Mouse (Mus musculus): Measurements from ENCODE around the gene Stil. TPM values are rescaled to one million over a fixed set of nuclear protein-coding genes. Genes with fewer than 3 reads are reported as not detected.

The Stil gene
- polyA plus RNA-seq, 1 experiment: 8.1 TPM

GRCm38 (mm10) chr4:114970736-114971135 is 29.2 kb upstream of the Stil start:
- no peak overlapping the region for H3K27ac ChIP-seq (ENCODE audit: control insufficient read depth, insufficient read depth, low read length)
- no peaks in the 10 kb centered on the region for H3K4me1 ChIP-seq (replicated peaks; ENCODE audit: control insufficient read depth, insufficient read depth, low read length)
- H3K27me3 ChIP-seq (ENCODE audit: control insufficient read depth, insufficient read depth, low read length): no peaks in the 10 kb centered on the region
- no peak for TF ChIP-seq POLR2A (IDR thresholded peaks at IDR 0.05; ENCODE audit: control insufficient read depth, extremely low read depth, insufficient read depth, low read length, poor library complexity)
- no peak for TF ChIP-seq CTCF (IDR thresholded peaks at IDR 0.05; ENCODE audit: borderline replicate concordance, control insufficient read depth, extremely low read depth, insufficient read depth, low read length, poor library complexity)
- 94% methylated on average over 5 of the region's 5 CpGs for WGBS
- H3K36me3 ChIP-seq (ENCODE audit: control insufficient read depth, insufficient read depth, low read length): peaks cover 19% of the 10 kb centered on the region
- H3K4me3 ChIP-seq (ENCODE audit: control insufficient read depth, insufficient read depth, low read length): no peak overlapping the region
- no peak for DNase-seq

GRCm38 (mm10) chr4:114973229-114973740 is 26.7 kb upstream of the Stil start:
- peaks cover 6% of the 10 kb centered on the region for H3K36me3 ChIP-seq (ENCODE audit: control insufficient read depth, insufficient read depth, low read length)
- no peak overlapping the region for H3K4me3 ChIP-seq (ENCODE audit: control insufficient read depth, insufficient read depth, low read length)
- no peak for DNase-seq
- TF ChIP-seq POLR2A (IDR thresholded peaks at IDR 0.05; ENCODE audit: control insufficient read depth, extremely low read depth, insufficient read depth, low read length, poor library complexity): no peak
- H3K27me3 ChIP-seq (ENCODE audit: control insufficient read depth, insufficient read depth, low read length): no peaks in the 10 kb centered on the region
- no peaks in the 10 kb centered on the region for H3K4me1 ChIP-seq (replicated peaks; ENCODE audit: control insufficient read depth, insufficient read depth, low read length)
- 95% methylated on average over 1 of the region's 1 CpGs for WGBS
- no peak overlapping the region for H3K27ac ChIP-seq (ENCODE audit: control insufficient read depth, insufficient read depth, low read length)

- Histone ChIP-seq H3K27ac (ENCODE audit: control insufficient read depth, insufficient read depth, low read length) (no peak overlapping the region), H3K4me3 (ENCODE audit: control insufficient read depth, insufficient read depth, low read length) (no peak overlapping the region), H3K4me1 (replicated peaks; ENCODE audit: control insufficient read depth, insufficient read depth, low read length) (no peaks in the 10 kb centered on the region; the same call in 1 of the 2 replicates), H3K27me3 (ENCODE audit: control insufficient read depth, insufficient read depth, low read length) (no peaks in the 10 kb centered on the region), H3K36me3 (ENCODE audit: control insufficient read depth, insufficient read depth, low read length) (no peaks in the 10 kb centered on the region)
- WGBS: 76% methylated on average over 1 of the region's 1 CpGs
- TF ChIP-seq POLR2A (IDR thresholded peaks at IDR 0.05; ENCODE audit: control insufficient read depth, extremely low read depth, insufficient read depth, low read length, poor library complexity): no peak
- TF ChIP-seq CTCF (IDR thresholded peaks at IDR 0.05; ENCODE audit: borderline replicate concordance, control insufficient read depth, extremely low read depth, insufficient read depth, low read length, poor library complexity): no peak
- DNase-seq: no peak
Observed at GRCm38 (mm10) chr4:114982619-114983018, 17.3 kb upstream of the Stil start.

- H3K27me3 ChIP-seq (ENCODE audit: control insufficient read depth, insufficient read depth, low read length): no peaks in the 10 kb centered on the region
- TF ChIP-seq CTCF (IDR thresholded peaks at IDR 0.05; ENCODE audit: borderline replicate concordance, control insufficient read depth, extremely low read depth, insufficient read depth, low read length, poor library complexity): no peak
- no peak for TF ChIP-seq POLR2A (IDR thresholded peaks at IDR 0.05; ENCODE audit: control insufficient read depth, extremely low read depth, insufficient read depth, low read length, poor library complexity)
- WGBS: 89% methylated on average over 1 of the region's 1 CpGs
- no peak overlapping the region for H3K4me3 ChIP-seq (ENCODE audit: control insufficient read depth, insufficient read depth, low read length)
- no peaks in the 10 kb centered on the region; the same call in 1 of the 2 replicates for H3K4me1 ChIP-seq (replicated peaks; ENCODE audit: control insufficient read depth, insufficient read depth, low read length)
- DNase-seq: no peak
- no peak overlapping the region for H3K27ac ChIP-seq (ENCODE audit: control insufficient read depth, insufficient read depth, low read length)
- H3K36me3 ChIP-seq (ENCODE audit: control insufficient read depth, insufficient read depth, low read length): no peaks in the 10 kb centered on the region
Observed at GRCm38 (mm10) chr4:114983020-114983419, 16.9 kb upstream of the Stil start.

- H3K4me3 ChIP-seq (ENCODE audit: control insufficient read depth, insufficient read depth, low read length): peak overlapping the region; percentile 95
- TF ChIP-seq POLR2A (IDR thresholded peaks at IDR 0.05; ENCODE audit: control insufficient read depth, extremely low read depth, insufficient read depth, low read length, poor library complexity) (no peak), CTCF (IDR thresholded peaks at IDR 0.05; ENCODE audit: borderline replicate concordance, control insufficient read depth, extremely low read depth, insufficient read depth, low read length, poor library complexity) (no peak)
- no peaks in the 10 kb centered on the region for H3K36me3 ChIP-seq (ENCODE audit: control insufficient read depth, insufficient read depth, low read length)
- WGBS: under 1% methylated on average over 8 of the region's 8 CpGs
- H3K27ac ChIP-seq (ENCODE audit: control insufficient read depth, insufficient read depth, low read length): peak overlapping the region; percentile 82
- no peaks in the 10 kb centered on the region for H3K27me3 ChIP-seq (ENCODE audit: control insufficient read depth, insufficient read depth, low read length)
- H3K4me1 ChIP-seq (replicated peaks; ENCODE audit: control insufficient read depth, insufficient read depth, low read length): no peaks in the 10 kb centered on the region; the same call in 1 of the 2 replicates
- DNase-seq: peak; percentile 15
Observed at GRCm38 (mm10) chr4:114986211-114986590, 13.8 kb upstream of the Stil start.

- WGBS: under 1% methylated on average over 93 of the region's 93 CpGs
- peak; percentile 67 for TF ChIP-seq POLR2A (IDR thresholded peaks at IDR 0.05; ENCODE audit: control insufficient read depth, extremely low read depth, insufficient read depth, low read length, poor library complexity)
- TF ChIP-seq CTCF (IDR thresholded peaks at IDR 0.05; ENCODE audit: borderline replicate concordance, control insufficient read depth, extremely low read depth, insufficient read depth, low read length, poor library complexity): 0 out of 2 replicates have a peak, but pooled peaks have one; percentile 8
- H3K4me1 ChIP-seq (replicated peaks; ENCODE audit: control insufficient read depth, insufficient read depth, low read length): no peaks in the 10 kb centered on the region; the same call in 1 of the 2 replicates
- H3K27ac ChIP-seq (ENCODE audit: control insufficient read depth, insufficient read depth, low read length): peak within 1 kb of the TSS; percentile 86
- no peaks in the 10 kb centered on the region for H3K36me3 ChIP-seq (ENCODE audit: control insufficient read depth, insufficient read depth, low read length)
- H3K4me3 ChIP-seq (ENCODE audit: control insufficient read depth, insufficient read depth, low read length): peak within 1 kb of the TSS; percentile 95
- DNase-seq: peak; percentile 81
- no peaks in the 10 kb centered on the region for H3K27me3 ChIP-seq (ENCODE audit: control insufficient read depth, insufficient read depth, low read length)
Observed at GRCm38 (mm10) chr4:114986591-114987432, 13.1 kb upstream of the Stil start, which contains the start of gene Cmpk1. Gene Cmpk1, minus strand, starts transcription at chr4:114987241.

Data from thymus, adult 2 months (tissue).